Mouse (Mus musculus): ENCODE measurements around the gene Apbb1ip. TPM values are rescaled to one million over a fixed set of nuclear protein-coding genes. Genes with fewer than 3 reads are reported as not detected.
A peak's percentile ranks its signal among the peaks of the same experiment; 100 is the strongest.

The Apbb1ip gene
- polyA plus RNA-seq, 1 experiment, result 1.4 TPM

DNA sequence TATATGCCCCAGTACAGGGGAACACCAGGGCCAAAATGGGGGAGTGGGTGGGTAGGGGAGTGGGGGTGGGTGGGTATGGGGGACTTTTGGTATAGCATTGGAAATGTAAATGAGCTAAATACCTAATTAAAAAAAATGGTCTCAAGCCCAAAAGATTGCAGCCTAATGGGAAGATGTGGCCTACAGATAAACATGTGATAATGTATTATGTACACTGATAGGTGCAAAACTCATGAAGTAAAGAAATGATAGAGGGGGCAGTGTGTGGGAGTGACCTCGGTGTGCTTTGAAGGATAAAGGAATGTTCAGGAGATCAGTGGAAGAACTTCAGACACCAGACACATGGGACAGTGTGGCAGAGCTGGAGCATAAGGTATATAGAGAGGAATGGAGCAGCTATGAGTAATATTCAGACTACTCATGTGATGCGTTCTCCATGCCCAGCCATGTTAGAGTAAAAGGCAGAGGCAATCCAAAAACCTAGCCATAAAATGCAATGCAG, 9.3 kb downstream of the Apbb1ip start:
- Histone ChIP-seq H3K4me3 (ENCODE audit: low read depth, low read length) (no peak overlapping the region), H3K36me3 (ENCODE audit: control insufficient read depth, insufficient read depth, low read length) (no peaks in the 10 kb centered on the region), H3K27me3 (ENCODE audit: control insufficient read depth, insufficient read depth, low read length) (no peaks in the 10 kb centered on the region), H3K27ac (ENCODE audit: insufficient read depth, low read depth, low read length) (no peak overlapping the region), H3K4me1 (ENCODE audit: control insufficient read depth, insufficient read depth, insufficient read length, low read length) (peaks cover 3% of the 10 kb centered on the region; the same call in 1 of the 2 replicates)
- WGBS, result 79% methylated on average over 2 of the region's 2 CpGs
- TF ChIP-seq CTCF (IDR thresholded peaks at IDR 0.05; ENCODE audit: extremely low read depth, insufficient read length, insufficient replicate concordance, low read depth, low read length) (no peak), POLR2A (IDR thresholded peaks at IDR 0.05; ENCODE audit: low read depth, low read length) (no peak)

GRCm38 (mm10) chr2:22784186-22784585, 10.3 kb downstream of the Apbb1ip start:
- Histone ChIP-seq H3K36me3 (ENCODE audit: control insufficient read depth, insufficient read depth, low read length) (no peaks in the 10 kb centered on the region), H3K27me3 (ENCODE audit: control insufficient read depth, insufficient read depth, low read length) (no peaks in the 10 kb centered on the region), H3K27ac (ENCODE audit: insufficient read depth, low read depth, low read length) (peak overlapping the region; percentile 35; the same call in 1 of the 2 replicates), H3K4me3 (ENCODE audit: low read depth, low read length) (no peak overlapping the region), H3K4me1 (ENCODE audit: control insufficient read depth, insufficient read depth, insufficient read length, low read length) (peaks cover 3% of the 10 kb centered on the region; the same call in 1 of the 2 replicates)
- no peak for TF ChIP-seq POLR2A (IDR thresholded peaks at IDR 0.05; ENCODE audit: low read depth, low read length)
- TF ChIP-seq CTCF (IDR thresholded peaks at IDR 0.05; ENCODE audit: extremely low read depth, insufficient read length, insufficient replicate concordance, low read depth, low read length), result no peak
- WGBS, result 70% methylated on average over 3 of the region's 3 CpGs

DNA sequence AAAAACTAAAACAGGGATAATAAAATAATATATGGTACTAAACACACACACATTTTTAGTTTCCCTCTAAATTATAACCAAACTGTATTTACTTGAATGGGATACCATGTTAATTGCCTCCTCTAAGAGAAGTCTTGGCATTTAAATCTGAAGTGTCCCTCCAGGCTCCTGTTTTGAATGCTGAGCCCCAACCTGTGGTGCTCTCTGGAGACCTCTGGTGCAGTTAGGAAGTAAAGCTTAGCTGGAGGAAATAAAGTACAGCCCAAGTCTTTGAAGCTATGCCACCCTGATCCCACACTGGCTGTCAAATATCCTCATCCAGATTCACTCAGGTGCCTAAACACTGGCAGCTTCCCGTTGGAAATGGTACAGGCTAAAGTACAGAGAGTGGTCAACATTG, 10.9 kb downstream of the Apbb1ip start:
- 38% methylated on average over 1 of the region's 1 CpGs for WGBS

GRCm38 (mm10) chr2:22788658-22789057, 14.8 kb downstream of the Apbb1ip start:
- Histone ChIP-seq H3K27me3 (ENCODE audit: control insufficient read depth, insufficient read depth, low read length) (no peaks in the 10 kb centered on the region), H3K27ac (ENCODE audit: insufficient read depth, low read depth, low read length) (no peak overlapping the region), H3K4me1 (ENCODE audit: control insufficient read depth, insufficient read depth, insufficient read length, low read length) (peaks cover 3% of the 10 kb centered on the region; the same call in 1 of the 2 replicates), H3K4me3 (ENCODE audit: low read depth, low read length) (no peak overlapping the region), H3K36me3 (ENCODE audit: control insufficient read depth, insufficient read depth, low read length) (no peaks in the 10 kb centered on the region)
- 92% methylated on average over 2 of the region's 2 CpGs for WGBS
- no peak for TF ChIP-seq CTCF (IDR thresholded peaks at IDR 0.05; ENCODE audit: extremely low read depth, insufficient read length, insufficient replicate concordance, low read depth, low read length)
- no peak for TF ChIP-seq POLR2A (IDR thresholded peaks at IDR 0.05; ENCODE audit: low read depth, low read length)

More for the DNA sequence above, 10.9 kb downstream of the Apbb1ip start:
- TF ChIP-seq CTCF (IDR thresholded peaks at IDR 0.05; ENCODE audit: extremely low read depth, insufficient read length, insufficient replicate concordance, low read depth, low read length) (no peak), POLR2A (IDR thresholded peaks at IDR 0.05; ENCODE audit: low read depth, low read length) (no peak)
- Histone ChIP-seq H3K36me3 (ENCODE audit: control insufficient read depth, insufficient read depth, low read length) (no peaks in the 10 kb centered on the region), H3K4me3 (ENCODE audit: low read depth, low read length) (no peak overlapping the region), H3K27me3 (ENCODE audit: control insufficient read depth, insufficient read depth, low read length) (no peaks in the 10 kb centered on the region), H3K4me1 (ENCODE audit: control insufficient read depth, insufficient read depth, insufficient read length, low read length) (peaks cover 3% of the 10 kb centered on the region; the same call in 1 of the 2 replicates), H3K27ac (ENCODE audit: insufficient read depth, low read depth, low read length) (no peak overlapping the region)

- TF ChIP-seq CTCF (IDR thresholded peaks at IDR 0.05; ENCODE audit: extremely low read depth, insufficient read length, insufficient replicate concordance, low read depth, low read length) (no peak), POLR2A (IDR thresholded peaks at IDR 0.05; ENCODE audit: low read depth, low read length) (no peak)
- WGBS, result 46% methylated on average over 1 of the region's 1 CpGs
- Histone ChIP-seq H3K4me3 (ENCODE audit: low read depth, low read length) (no peak overlapping the region), H3K36me3 (ENCODE audit: control insufficient read depth, insufficient read depth, low read length) (no peaks in the 10 kb centered on the region), H3K4me1 (ENCODE audit: control insufficient read depth, insufficient read depth, insufficient read length, low read length) (peaks cover 3% of the 10 kb centered on the region; the same call in 1 of the 2 replicates), H3K27me3 (ENCODE audit: control insufficient read depth, insufficient read depth, low read length) (no peaks in the 10 kb centered on the region), H3K27ac (ENCODE audit: insufficient read depth, low read depth, low read length) (no peak overlapping the region)
Observed at GRCm38 (mm10) chr2:22789576-22789975, 15.7 kb downstream of the Apbb1ip start.

DNA sequence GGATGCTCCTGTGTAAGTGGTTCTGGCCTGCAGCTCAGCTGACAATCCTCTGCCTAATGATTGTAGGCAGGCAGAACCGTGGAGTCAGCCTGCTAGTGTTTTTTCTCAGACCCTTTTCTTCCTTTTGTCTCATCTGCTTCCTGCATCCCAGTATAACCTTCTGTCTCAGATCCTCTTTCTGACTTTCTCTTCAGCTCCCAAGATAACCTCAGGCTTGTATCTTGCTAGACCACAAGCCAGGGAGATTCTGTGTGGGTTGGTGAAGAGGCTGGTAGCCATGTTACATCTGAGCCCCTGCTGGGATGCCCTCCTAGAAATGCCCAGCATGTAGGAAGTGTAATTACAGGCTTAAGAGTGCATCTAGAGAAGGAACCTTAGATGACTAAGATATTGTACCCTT, 16.5 kb downstream of the Apbb1ip start:
- Histone ChIP-seq H3K27me3 (ENCODE audit: control insufficient read depth, insufficient read depth, low read length) (no peaks in the 10 kb centered on the region), H3K4me3 (ENCODE audit: low read depth, low read length) (no peak overlapping the region), H3K27ac (ENCODE audit: insufficient read depth, low read depth, low read length) (no peak overlapping the region), H3K36me3 (ENCODE audit: control insufficient read depth, insufficient read depth, low read length) (no peaks in the 10 kb centered on the region), H3K4me1 (ENCODE audit: control insufficient read depth, insufficient read depth, insufficient read length, low read length) (peaks cover 3% of the 10 kb centered on the region; the same call in 1 of the 2 replicates)
- WGBS, result 33% methylated on average over 1 of the region's 1 CpGs
- TF ChIP-seq CTCF (IDR thresholded peaks at IDR 0.05; ENCODE audit: extremely low read depth, insufficient read length, insufficient replicate concordance, low read depth, low read length), result no peak
- no peak for TF ChIP-seq POLR2A (IDR thresholded peaks at IDR 0.05; ENCODE audit: low read depth, low read length)

DNA sequence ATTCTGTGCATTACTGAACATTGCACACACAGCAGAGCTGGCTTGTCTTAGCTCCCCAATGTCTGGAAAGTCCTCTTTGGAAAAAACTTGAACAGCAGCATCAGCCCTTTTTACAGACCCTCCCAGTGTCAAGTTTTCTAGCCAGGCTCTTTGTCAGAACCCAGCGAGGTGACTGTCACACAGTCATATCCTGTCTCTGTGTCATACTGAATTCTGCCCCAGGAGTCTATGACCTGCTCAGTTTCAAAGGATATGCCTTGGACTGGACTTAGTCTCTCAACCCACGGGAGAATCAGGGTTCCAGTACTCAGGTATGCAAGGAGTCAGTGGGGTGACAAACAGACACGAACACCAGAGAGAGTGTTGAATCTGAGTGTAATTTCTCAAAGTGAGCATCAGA, 21.2 kb downstream of the Apbb1ip start:
- Histone ChIP-seq H3K36me3 (ENCODE audit: control insufficient read depth, insufficient read depth, low read length) (no peaks in the 10 kb centered on the region), H3K27me3 (ENCODE audit: control insufficient read depth, insufficient read depth, low read length) (no peaks in the 10 kb centered on the region), H3K4me1 (ENCODE audit: control insufficient read depth, insufficient read depth, insufficient read length, low read length) (no peaks in the 10 kb centered on the region), H3K4me3 (ENCODE audit: low read depth, low read length) (no peak overlapping the region), H3K27ac (ENCODE audit: insufficient read depth, low read depth, low read length) (no peak overlapping the region)
- TF ChIP-seq CTCF (IDR thresholded peaks at IDR 0.05; ENCODE audit: extremely low read depth, insufficient read length, insufficient replicate concordance, low read depth, low read length), result no peak
- no peak for TF ChIP-seq POLR2A (IDR thresholded peaks at IDR 0.05; ENCODE audit: low read depth, low read length)
- 76% methylated on average over 3 of the region's 3 CpGs for WGBS

Data from small intestine, adult 2 months (tissue).